Mouse (Mus musculus) bone marrow, adult 2 months (tissue): ENCODE data around the gene Mmp23. TPM values are rescaled to one million over a fixed set of nuclear protein-coding genes. Genes with fewer than 3 reads are reported as not detected.
"Not testable (repeated sequence)": the region's sequence is repeated elsewhere in the genome, so short reads cannot be mapped to it uniquely, and the experiment has no call there.

ENCODE experiments used
- H3K27ac ChIP-seq: fragments of 200-500 bp; 2 replicates; pipeline ENCODE4 v1.5.1; 2012; ENCODE audit warnings: low read depth, mild to moderate bottlenecking, control low read depth, inconsistent platforms, low read length; ENCODE audit not compliant: control insufficient read depth, poor library complexity, insufficient read depth
- H3K4me1 ChIP-seq: fragments of 200-500 bp; 2 replicates; pipeline ENCODE4 v1.6.1; 2011; ENCODE audit warnings: low read length; ENCODE audit not compliant: control insufficient read depth, insufficient read depth
- H3K4me3 ChIP-seq: fragments of 200-500 bp; replicated peaks from 2 replicates; pipeline ENCODE3; 2011; ENCODE audit warnings: mild to moderate bottlenecking, low read depth, low read length, control low read depth; ENCODE audit not compliant: control insufficient read depth
- CTCF ChIP-seq: fragments of 200-500 bp; IDR thresholded peaks from 2 replicates; pipeline ENCODE4 v1.5.1; 2011; ENCODE audit warnings: low read length, control low read depth; ENCODE audit not compliant: control insufficient read depth, insufficient read depth
- POLR2A ChIP-seq: fragments of 200-500 bp; IDR thresholded peaks from 2 replicates; pipeline ENCODE4 v1.6.1; 2011; ENCODE audit warnings: low read depth, mild to moderate bottlenecking, control low read depth, low read length, borderline replicate concordance; ENCODE audit not compliant: control insufficient read depth
- WGBS: fragments of 180-500 bp; shearing (Covaris S2); methylation state at CpG from one replicate; pipeline ENCODE4 v1.1.7; 2018; 5-methylcytosine and 5-hydroxymethylcytosine counted together
- polyA plus RNA-seq: library from polyadenylated mRNA; stranded (reverse); fragments of >200 nt; gene quantifications from 2 replicates; pipeline ENCODE4 v1.2.4, GENCODE M21; 2011; ENCODE audit warnings: low replicate concordance; ENCODE audit not compliant: missing spikeins, insufficient read depth, insufficient read length

Gene Mmp23
- polyA plus RNA-seq, 1 experiment, result 5.6 TPM

DNA sequence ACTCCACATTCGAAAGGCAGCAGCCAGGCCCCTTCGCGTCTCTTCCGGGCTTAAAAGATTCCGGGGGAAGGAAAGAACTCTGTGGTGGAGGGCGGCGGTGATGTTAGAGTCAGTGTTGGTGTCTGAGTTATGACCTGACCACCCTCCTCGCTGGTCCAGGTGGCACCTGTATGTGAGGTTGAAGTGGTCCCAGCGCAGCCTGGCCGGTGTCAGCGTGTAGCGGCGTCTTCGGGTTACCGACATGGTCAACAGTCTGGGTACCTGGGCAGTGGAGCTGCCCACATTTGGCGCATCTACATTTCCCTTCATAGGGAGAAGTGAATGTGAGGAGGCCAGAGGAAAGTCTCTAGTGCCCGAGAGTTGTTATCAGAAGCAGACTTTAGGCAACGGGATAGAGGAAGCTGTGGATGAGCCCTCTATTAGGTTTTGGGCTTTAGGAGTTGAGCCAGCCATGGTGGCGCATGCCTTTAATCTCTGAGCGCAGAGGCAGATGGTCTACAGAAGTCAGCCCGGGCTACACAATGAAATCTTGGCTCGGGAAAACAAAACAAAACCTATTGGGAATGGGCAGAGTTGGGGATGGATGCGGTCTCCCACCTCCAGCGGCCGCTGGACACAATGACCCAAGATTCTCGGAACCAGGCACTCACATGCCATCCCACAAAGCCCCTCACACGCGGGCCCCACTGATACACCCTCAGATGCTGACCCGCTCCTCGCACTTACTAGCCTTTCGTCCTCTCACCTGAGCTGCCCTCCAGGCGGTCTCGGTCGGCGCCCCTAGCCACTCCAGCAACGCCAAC lies 700 bp downstream of the Mmp23 start:
- no peak overlapping the region for H3K4me3 ChIP-seq
- WGBS, result 31% methylated on average over 36 of the region's 36 CpGs
- H3K4me1 ChIP-seq, result peaks cover 2% of the 10 kb centered on the region; the same call in 1 of the 2 replicates
- TF ChIP-seq CTCF (no peak), POLR2A (no peak)
- no peak overlapping the region for H3K27ac ChIP-seq

GRCm38 (mm10) chr4:155651553-155652269 lies 1.5 kb downstream of the Mmp23 start:
- Histone ChIP-seq H3K27ac (no peak overlapping the region), H3K4me1 (peaks cover 2% of the 10 kb centered on the region; the same call in 1 of the 2 replicates), H3K4me3 (no peak overlapping the region)
- TF ChIP-seq POLR2A, result no peak
- no peak for TF ChIP-seq CTCF
- 58% methylated on average over 15 of the region's 15 CpGs for WGBS

DNA sequence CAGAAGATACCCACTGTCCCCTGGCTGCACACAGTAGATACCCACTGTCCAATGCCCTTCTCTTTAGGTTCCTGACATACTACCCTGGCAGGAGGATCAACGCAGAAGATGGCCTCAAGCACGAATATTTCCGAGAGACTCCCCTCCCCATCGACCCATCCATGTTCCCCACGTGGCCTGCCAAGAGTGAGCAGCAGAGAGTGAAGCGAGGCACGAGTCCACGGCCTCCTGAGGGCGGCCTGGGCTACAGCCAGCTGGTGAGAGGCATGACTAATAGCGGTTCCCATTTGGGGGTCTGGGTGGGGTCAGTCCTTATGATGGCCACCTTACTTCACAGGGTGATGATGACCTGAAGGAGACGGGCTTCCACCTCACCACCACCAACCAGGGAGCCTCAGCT lies 3.8 kb downstream of the Mmp23 start:
- no peak overlapping the region for H3K27ac ChIP-seq
- no peak for TF ChIP-seq POLR2A
- TF ChIP-seq CTCF, result no peak
- H3K4me1 ChIP-seq, result peaks cover 2% of the 10 kb centered on the region; the same call in 1 of the 2 replicates
- no peak overlapping the region for H3K4me3 ChIP-seq
- WGBS, result 91% methylated on average over 11 of the region's 11 CpGs

DNA sequence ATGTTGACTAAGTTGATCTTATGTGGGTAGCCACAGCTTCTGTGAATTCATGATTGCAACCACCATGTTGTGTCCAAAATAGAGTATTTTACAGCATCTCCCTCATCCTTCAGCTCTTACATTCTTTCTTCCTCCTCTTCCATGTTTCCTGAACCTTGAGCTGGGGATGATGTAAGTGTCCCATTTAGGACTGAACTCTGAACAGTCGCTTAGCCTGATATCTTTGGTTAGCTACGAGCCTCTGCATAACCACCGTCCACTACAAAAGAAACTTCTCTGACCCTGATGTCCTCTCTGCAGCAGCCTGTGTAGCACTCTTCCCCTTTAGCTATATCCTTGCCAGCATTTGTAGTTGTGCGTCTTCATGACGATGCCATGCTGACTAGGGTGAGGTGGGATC lies 7.5 kb downstream of the Mmp23 start:
- H3K4me1 ChIP-seq, result no peaks in the 10 kb centered on the region; the same call in 1 of the 2 replicates
- WGBS, result 93% methylated on average over 5 of the region's 5 CpGs
- no peak overlapping the region for H3K27ac ChIP-seq
- H3K4me3 ChIP-seq, result no peak overlapping the region
- TF ChIP-seq CTCF (no peak), POLR2A (no peak)

GRCm38 (mm10) chr4:155645308-155645707 lies 7.9 kb downstream of the Mmp23 start, which contains the start of gene Gm10563:
Gm10563 (minus strand) TSS chr4:155645408.
- 92% methylated on average over 2 of the region's 2 CpGs for WGBS
- not testable (repeated sequence) for H3K27ac ChIP-seq, H3K4me3 ChIP-seq, H3K4me1 ChIP-seq

DNA sequence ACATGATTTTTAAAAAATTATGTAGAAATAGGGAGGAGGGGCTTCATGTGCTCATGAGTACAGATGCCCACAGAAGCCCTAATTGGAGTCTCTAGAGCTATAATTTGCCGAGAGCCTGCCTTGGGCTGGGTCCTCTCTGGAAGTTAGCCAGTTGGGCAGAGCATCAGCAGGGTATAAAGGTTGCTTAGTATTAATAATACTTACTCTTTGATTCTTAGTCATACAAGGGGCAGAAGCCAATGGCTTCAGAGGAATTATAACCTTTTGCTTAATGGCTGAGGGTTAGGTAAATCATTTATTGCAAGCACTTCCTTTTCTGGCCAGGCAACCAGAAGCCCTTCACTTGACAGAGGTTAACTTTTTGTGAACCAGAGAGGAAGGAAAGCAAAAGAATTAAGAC lies 9.7 kb downstream of the Mmp23 start:
- H3K4me3 ChIP-seq, result no peak overlapping the region
- TF ChIP-seq CTCF, result no peak
- WGBS, result 81% methylated on average over 1 of the region's 1 CpGs

DNA sequence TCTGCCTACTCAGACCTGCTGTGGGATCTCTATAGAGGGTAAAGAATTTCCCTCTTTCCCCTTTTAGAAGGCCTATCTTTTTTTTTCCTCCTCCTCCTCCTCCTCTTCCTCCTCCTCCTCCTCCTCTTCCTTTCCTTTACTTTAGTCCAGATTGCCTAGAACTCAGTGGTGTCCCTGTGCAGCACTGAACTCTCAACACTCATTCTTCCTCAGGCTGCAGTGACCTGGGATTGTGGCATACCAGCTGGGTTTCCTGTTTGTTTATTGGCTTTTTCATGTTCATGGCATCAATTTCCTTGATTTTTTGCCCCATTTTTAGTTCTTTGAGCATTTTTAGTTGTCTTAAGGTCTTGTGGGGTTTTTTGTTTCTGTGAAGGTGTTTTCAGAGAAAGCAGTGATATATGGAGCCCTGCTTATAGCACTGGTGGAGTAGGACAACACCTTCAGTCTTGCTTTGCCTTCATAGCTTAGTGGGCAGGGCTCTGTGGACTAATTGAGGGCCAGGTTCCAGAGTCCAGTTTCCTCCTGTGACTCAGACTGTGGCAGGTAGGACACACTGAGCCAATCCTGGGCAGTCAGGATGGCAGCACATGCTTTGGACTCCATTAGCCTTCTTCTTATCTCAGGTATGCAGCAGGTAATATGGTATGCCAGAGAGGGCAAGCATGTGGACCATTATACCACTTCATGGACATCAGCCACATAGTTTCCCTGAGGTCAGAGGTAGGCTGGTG lies 17.3 kb downstream of the Mmp23 start:
- Histone ChIP-seq H3K4me3 (no peak overlapping the region), H3K27ac (no peak overlapping the region), H3K4me1 (no peaks in the 10 kb centered on the region; the same call in none of the 2 replicates)
- TF ChIP-seq POLR2A, result no peak

More for the DNA sequence above, 9.7 kb downstream of the Mmp23 start:
- no peak overlapping the region for H3K27ac ChIP-seq
- H3K4me1 ChIP-seq, result no peaks in the 10 kb centered on the region; the same call in none of the 2 replicates

- WGBS, result 49% methylated on average over 6 of the region's 6 CpGs
- H3K4me1 ChIP-seq, result peaks cover 2% of the 10 kb centered on the region
- peak overlapping the region; percentile 79 for H3K27ac ChIP-seq
- TF ChIP-seq POLR2A (no peak), CTCF (no peak)
- no peak overlapping the region for H3K4me3 ChIP-seq
Observed at GRCm38 (mm10) chr4:155630267-155630666, 22.9 kb downstream of the Mmp23 start.
